Mouse (Mus musculus) small intestine, adult 10 weeks (tissue): ENCODE data around the gene Zswim4. TPM values are rescaled to one million over a fixed set of nuclear protein-coding genes. Genes with fewer than 3 reads are reported as not detected.

ENCODE experiments used
- polyA plus RNA-seq: library from polyadenylated mRNA; stranded (reverse); fragments of 350-450 nt; fragmentation: Illumina TruSeq; extraction: RNeasy Lipid Tissue Mini Kit (QIAGEN cat#74804); gene quantifications from one replicate; pipeline ENCODE4 v1.2.3, GENCODE M21; 2014; ENCODE audit warnings: low replicate concordance

The Zswim4 gene
- polyA plus RNA-seq, result not detected

DNA sequence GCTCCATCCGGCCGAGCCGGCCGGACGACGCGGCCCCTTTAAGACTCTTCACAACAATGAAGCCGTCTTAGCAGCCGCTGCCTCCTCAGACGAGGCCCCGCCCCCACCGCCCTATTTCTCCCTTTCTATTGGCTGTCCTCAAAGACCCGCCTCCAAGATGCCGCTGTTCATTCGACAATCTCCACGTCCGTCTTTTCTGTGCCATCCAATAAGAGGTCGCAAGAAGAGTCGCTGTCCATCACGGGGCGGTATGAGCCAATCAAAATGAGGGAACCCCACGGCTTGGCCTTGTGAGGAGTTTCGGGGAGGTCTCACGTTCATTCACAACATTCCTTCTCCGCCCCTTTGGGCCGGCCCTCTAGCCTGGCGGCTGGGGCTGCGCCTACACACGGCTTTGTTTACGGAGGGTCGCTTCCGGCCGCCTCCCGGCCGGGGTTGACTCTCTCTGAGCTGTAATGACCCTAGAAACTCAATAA is at the start of gene Zswim4:
Gene Zswim4 (minus strand): TSS at position 58 of the 476 bp plus-strand sequence.

GRCm38 (mm10) chr8:84269950-84270773 is 33.3 kb upstream of the Zswim4 start, which contains the start of gene Ccdc130:
Gene Ccdc130 (minus strand): TSS chr8:84270380.

DNA sequence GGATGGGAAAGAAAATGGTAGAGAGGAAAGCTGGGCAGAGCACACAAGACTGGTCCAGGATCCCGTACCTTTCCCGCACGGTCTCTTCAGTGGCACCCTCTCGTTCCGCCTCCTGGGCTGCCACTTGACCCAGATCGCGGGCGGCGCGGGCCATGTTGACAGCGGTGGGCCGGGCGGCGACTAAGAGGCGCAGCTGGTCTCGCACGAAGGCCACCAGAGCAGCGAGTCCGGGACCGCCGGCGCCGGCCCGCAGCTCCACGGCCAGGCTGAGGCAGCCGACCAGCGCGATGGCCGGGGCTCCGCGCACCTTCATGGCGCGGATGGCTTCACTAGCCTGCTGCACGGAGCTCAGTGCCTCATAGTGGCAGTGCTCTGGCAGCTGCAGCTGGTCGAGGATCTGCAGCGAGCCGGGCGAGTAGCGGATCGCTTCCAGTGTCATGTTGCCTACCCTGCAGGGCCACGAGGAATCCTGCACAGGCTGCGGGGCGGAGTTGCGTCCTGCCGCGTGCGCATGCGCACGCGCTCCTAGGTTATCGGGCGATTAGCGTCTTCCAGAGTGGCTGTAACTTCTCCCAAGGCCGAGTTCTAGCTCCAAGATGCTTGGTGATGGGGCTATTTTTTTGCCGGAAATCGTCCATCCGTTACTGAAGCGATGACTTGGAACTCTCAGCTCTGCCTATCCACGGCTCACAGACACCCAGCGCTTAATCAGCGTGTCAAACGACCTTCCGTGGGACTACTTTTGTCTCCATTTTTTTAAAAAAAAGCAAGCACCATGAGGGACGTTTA is 20.2 kb upstream of the Zswim4 start, which contains the start of gene Mri1:
Gene Mri1 (minus strand): TSS at position 505 of the 789 bp plus-strand sequence.

DNA sequence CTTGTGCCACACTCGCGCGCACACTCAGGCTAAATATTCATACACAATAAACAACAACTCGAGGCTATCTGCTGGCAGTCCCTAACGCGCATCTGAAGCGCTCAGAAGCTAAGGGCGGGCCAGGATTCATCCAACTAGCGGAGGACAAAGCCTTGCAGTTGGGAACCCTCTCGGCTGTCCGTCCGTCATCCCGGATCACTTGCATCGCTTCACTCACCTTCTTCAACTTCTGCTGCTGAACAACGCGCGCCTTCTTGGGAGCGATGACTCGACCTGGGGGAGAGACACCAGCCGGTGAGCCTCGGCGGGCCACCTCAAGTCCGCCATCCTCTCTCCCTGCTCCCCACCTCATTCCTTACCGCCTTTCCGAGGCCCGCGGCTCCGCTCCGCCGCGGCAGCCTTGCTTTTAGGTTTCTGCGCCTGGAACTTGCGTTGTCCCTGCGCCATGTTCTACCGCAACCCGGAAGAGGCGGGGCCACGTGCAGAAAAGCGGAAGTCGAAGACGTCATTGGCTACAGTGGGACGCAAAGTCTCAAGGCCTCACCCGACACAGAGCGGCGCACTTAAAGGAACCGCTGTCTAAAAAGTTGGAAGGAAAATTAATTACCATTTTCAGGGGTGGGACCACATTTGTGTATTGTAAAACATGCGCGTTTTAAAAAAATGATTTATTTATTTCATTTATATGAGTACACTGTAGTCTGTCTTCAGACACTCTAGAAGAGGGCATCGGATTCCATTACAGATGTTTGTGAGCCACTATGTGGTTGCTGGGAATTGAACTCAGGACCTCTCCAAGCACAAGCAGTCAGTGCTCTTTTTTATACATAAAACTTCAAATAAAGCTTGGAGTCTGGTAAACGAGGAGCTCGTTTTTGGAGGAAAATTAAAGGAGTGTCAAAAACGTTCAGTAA is 12.7 kb upstream of the Zswim4 start, which contains the start of gene D8Ertd738e:
Gene D8Ertd738e (minus strand): TSS at position 463 of the 914 bp plus-strand sequence.

GRCm38 (mm10) chr8:84185117-84185516 is 51.7 kb downstream of the Zswim4 start, which contains the start of gene Nanos3:
Gene Nanos3 (minus strand): TSS chr8:84185217.

Other genes with a start within 250 kb of the Zswim4 start
- gene Samd1, start 239.4 kb downstream of the Zswim4 start, polyA plus RNA-seq, result 0.33 TPM
- gene 1700067K01Rik, start 235.6 kb downstream of the Zswim4 start, polyA plus RNA-seq, result not detected
- gene 2210011C24Rik, start 224.9 kb downstream of the Zswim4 start, polyA plus RNA-seq, result 2.3 TPM
- 0.22 TPM for gene Palm3, start 215.6 kb downstream of the Zswim4 start, polyA plus RNA-seq
- not detected for gene Il27ra, start 194.5 kb downstream of the Zswim4 start, polyA plus RNA-seq
- not detected for gene Rln3, start 192.1 kb downstream of the Zswim4 start, polyA plus RNA-seq
- gene Gm10643, start 171.9 kb downstream of the Zswim4 start, polyA plus RNA-seq, result 0.89 TPM
- gene Rfx1, start 170.2 kb downstream of the Zswim4 start, polyA plus RNA-seq, result 0.97 TPM
- 2.0 TPM for gene Dcaf15, start 132.3 kb downstream of the Zswim4 start, polyA plus RNA-seq
- 0.63 TPM for gene Podnl1, start 111.1 kb downstream of the Zswim4 start, polyA plus RNA-seq
- gene Cc2d1a, start 89.1 kb downstream of the Zswim4 start, polyA plus RNA-seq, result 0.19 TPM
- not detected for gene 4930432K21Rik, start 89.0 kb downstream of the Zswim4 start, polyA plus RNA-seq
- gene Nanos3, start 51.8 kb downstream of the Zswim4 start, polyA plus RNA-seq, result not detected
- gene D8Ertd738e, start 12.7 kb upstream of the Zswim4 start, polyA plus RNA-seq, result 1.2 TPM
- gene Mri1, start 20.3 kb upstream of the Zswim4 start, polyA plus RNA-seq, result 2.8 TPM
- gene Ccdc130, start 33.3 kb upstream of the Zswim4 start, polyA plus RNA-seq, result 0.74 TPM
- gene Cacna1a, start 151.4 kb upstream of the Zswim4 start, polyA plus RNA-seq, result 1.0 TPM